Mouse (Mus musculus) limb, embryonic 14.5 days (tissue): Measurements from ENCODE around the gene Racgap1. TPM values are rescaled to one million over a fixed set of nuclear protein-coding genes. Genes with fewer than 3 reads are reported as not detected.
A peak's percentile ranks its signal among the peaks of the same experiment; 100 is the strongest.

Experiments used
- ATAC-seq: fragments of 200-750 bp; cut with Nextera tagmentation; 2 replicates; pipeline ENCODE4 v1.8.0; 2017; ENCODE audit warnings: low read depth, moderate number of reproducible peaks, moderate TSS enrichment; ENCODE audit not compliant: low FRiP score
- DNase-seq: peaks from one replicate; pipeline ENCODE4 v3.0.0-alpha.2; 2015; ENCODE audit warnings: low spot score
- H3K27ac ChIP-seq: fragments of 300-500 bp; sonication (generic); replicated peaks from 2 replicates; pipeline ENCODE4 v1.5.1; 2014; ENCODE audit warnings: low read depth, mild to moderate bottlenecking, low read length, moderate library complexity, mixed read lengths
- H3K27me3 ChIP-seq: fragments of 300-500 bp; sonication (generic); 2 replicates; pipeline ENCODE4 v1.6.1; 2014; ENCODE audit warnings: low read length, mixed read lengths; ENCODE audit not compliant: control insufficient read depth, insufficient read depth
- H3K36me3 ChIP-seq: fragments of 300-500 bp; sonication (generic); 2 replicates; pipeline ENCODE4 v1.6.1; 2014; ENCODE audit warnings: mild to moderate bottlenecking, low read length, moderate library complexity, mixed read lengths; ENCODE audit not compliant: control insufficient read depth, insufficient read depth
- H3K4me1 ChIP-seq: fragments of 300-500 bp; sonication (generic); 2 replicates; pipeline ENCODE4 v1.6.1; 2014; ENCODE audit warnings: antibody characterized with exemption, low read length, mixed read lengths; ENCODE audit not compliant: control insufficient read depth, insufficient read depth
- H3K4me2 ChIP-seq: fragments of 300-500 bp; sonication (generic); replicated peaks from 2 replicates; pipeline ENCODE4 v1.6.1; 2014; ENCODE audit warnings: low read depth, mild to moderate bottlenecking, low read length, moderate library complexity; ENCODE audit not compliant: severe bottlenecking
- H3K4me3 ChIP-seq: fragments of 300-500 bp; sonication (generic); replicated peaks from 2 replicates; pipeline ENCODE4 v1.5.1; 2014; ENCODE audit warnings: low read length
- H3K9ac ChIP-seq: fragments of 300-500 bp; sonication (generic); 2 replicates; pipeline ENCODE4 v1.6.1; 2014; ENCODE audit warnings: mild to moderate bottlenecking, low read depth, low read length, moderate library complexity; ENCODE audit not compliant: severe bottlenecking
- H3K9me3 ChIP-seq: fragments of 300-500 bp; sonication (generic); 2 replicates; pipeline ENCODE4 v1.6.1; 2016; ENCODE audit warnings: low read length; ENCODE audit not compliant: control insufficient read depth
- POLR2A ChIP-seq: fragments of 200-500 bp; IDR thresholded peaks from 2 replicates; pipeline ENCODE4 v1.8.0; 2012; ENCODE audit warnings: inconsistent platforms, mild to moderate bottlenecking, moderate library complexity, borderline replicate concordance; ENCODE audit not compliant: insufficient read depth, insufficient read length; ENCODE audit errors: extremely low read depth
- WGBS: fragments of 180-500 bp; shearing (Covaris S2); extraction: QIAGEN DNeasy Blood & Tissue Kit; methylation state at CpG from one replicate; pipeline ENCODE4 v1.1.7; 2014; 5-methylcytosine and 5-hydroxymethylcytosine counted together
- polyA plus RNA-seq, 2 experiments: library from polyadenylated mRNA; depleted of rRNA in 1 of 2; stranded (reverse) in 1 of 2; unstranded in 1 of 2; fragments of >200 nt; fragmentation: Nextera tagmentation in 1 of 2; extraction: Ambion mirVana in 1 of 2; gene quantifications; 2 replicates each; pipeline versions ENCODE4 v1.2.1 to v1.2.3; 2012 to 2014

The Racgap1 gene
- polyA plus RNA-seq, 2 experiments = 82.1 to 107 TPM

- TF ChIP-seq POLR2A = no peak
- WGBS = 85% methylated on average over 7 of the region's 7 CpGs
- Histone ChIP-seq H3K4me1 (no peaks in the 10 kb centered on the region), H3K27ac (no peak overlapping the region), H3K36me3 (peaks cover 90% of the 10 kb centered on the region), H3K4me3 (no peak overlapping the region), H3K27me3 (no peaks in the 10 kb centered on the region), H3K9ac (no peak overlapping the region), H3K9me3 (no peaks in the 10 kb centered on the region), H3K4me2 (no peak overlapping the region)
- DNase-seq = no peak
- no peak for ATAC-seq
Observed at GRCm38 (mm10) chr15:99634702-99635101, 16.8 kb downstream of the Racgap1 start.

DNA sequence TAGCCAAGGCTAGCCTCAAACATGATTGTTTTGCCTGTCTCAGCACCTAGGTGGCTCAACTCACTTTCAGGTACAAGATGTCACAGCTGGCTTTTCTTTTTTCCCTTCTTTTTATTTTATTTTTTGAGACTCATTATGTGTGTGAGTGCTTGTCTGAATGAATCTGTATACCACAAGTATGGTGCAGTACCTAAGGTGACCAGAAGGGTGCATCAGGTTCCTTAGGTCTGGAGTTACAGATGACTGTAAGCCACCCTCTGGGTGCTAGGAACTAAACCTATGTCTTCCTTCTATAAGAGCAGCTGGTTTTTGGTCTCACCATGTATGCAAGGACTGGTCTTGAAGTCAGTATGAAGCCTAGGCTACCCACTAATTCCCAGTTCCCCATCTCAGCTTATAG is 19.8 kb downstream of the Racgap1 start:
- DNase-seq (no peak), ATAC-seq (no peak)
- no peaks in the 10 kb centered on the region for H3K9me3 ChIP-seq
- no peak for TF ChIP-seq POLR2A
- no peak overlapping the region for H3K4me3 ChIP-seq
- no peak overlapping the region for H3K27ac ChIP-seq
- no peak overlapping the region for H3K4me2 ChIP-seq
- no peaks in the 10 kb centered on the region for H3K4me1 ChIP-seq
- no peaks in the 10 kb centered on the region for H3K27me3 ChIP-seq
- H3K9ac ChIP-seq = no peak overlapping the region
- H3K36me3 ChIP-seq = peaks cover 96% of the 10 kb centered on the region

- TF ChIP-seq POLR2A = no peak
- Histone ChIP-seq H3K27ac (no peak overlapping the region), H3K36me3 (peaks cover 69% of the 10 kb centered on the region), H3K4me1 (no peaks in the 10 kb centered on the region), H3K9me3 (no peaks in the 10 kb centered on the region), H3K4me2 (no peak overlapping the region), H3K9ac (no peak overlapping the region), H3K4me3 (no peak overlapping the region), H3K27me3 (no peaks in the 10 kb centered on the region)
- DNase-seq (no peak), ATAC-seq (no peak)
- 92% methylated on average over 11 of the region's 11 CpGs for WGBS
Observed at GRCm38 (mm10) chr15:99622063-99622462, 29.4 kb downstream of the Racgap1 start.

DNA sequence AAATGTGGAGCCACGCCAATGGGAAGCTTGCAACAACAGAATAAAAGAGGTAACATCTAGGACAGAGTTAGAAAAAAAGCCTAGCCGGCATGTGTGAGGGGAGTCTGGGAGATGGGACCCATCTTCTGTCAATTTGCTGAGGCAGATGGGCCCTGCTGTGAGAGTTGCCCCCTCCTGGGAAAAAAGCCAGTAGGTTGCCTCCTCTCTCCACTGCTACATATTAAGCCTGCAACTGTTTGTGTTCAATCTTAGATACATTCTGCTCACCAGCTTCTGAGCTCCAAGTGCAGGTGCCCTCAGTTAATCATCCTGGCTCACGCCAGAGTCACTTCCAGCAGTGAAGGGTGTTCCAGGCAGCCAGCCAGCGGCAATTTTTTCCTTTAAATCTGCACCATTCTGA is 31.6 kb downstream of the Racgap1 start:
- no peak overlapping the region for H3K4me3 ChIP-seq
- no peak for TF ChIP-seq POLR2A
- no peaks in the 10 kb centered on the region for H3K9me3 ChIP-seq
- H3K4me2 ChIP-seq = no peak overlapping the region
- H3K4me1 ChIP-seq = peaks cover 2% of the 10 kb centered on the region; the same call in 1 of the 2 replicates
- DNase-seq (no peak), ATAC-seq (no peak)
- H3K27me3 ChIP-seq = no peaks in the 10 kb centered on the region
- H3K36me3 ChIP-seq = peaks cover 46% of the 10 kb centered on the region
- no peak overlapping the region for H3K9ac ChIP-seq
- no peak overlapping the region for H3K27ac ChIP-seq
- 73% methylated on average over 4 of the region's 4 CpGs for WGBS

DNA sequence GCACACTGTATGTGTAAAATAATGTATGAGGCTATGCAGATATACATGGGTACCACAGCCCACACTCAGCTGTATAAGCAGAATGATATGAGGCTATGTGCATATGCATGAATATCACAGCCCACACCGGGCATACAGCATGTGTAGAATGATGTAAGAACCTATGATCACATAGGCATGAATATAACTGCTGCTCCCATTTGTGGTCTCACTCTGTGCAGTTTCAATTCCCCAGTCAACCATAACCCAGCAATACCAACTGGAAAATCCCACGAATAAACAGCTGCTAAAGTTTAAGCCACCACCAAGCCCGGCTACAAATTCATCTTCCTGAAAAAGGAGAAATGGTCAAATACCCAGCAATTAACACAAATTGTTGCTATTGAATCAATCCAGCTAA is 32.9 kb downstream of the Racgap1 start:
- H3K27ac ChIP-seq = no peak overlapping the region
- DNase-seq (no peak), ATAC-seq (no peak)
- TF ChIP-seq POLR2A = no peak
- no peaks in the 10 kb centered on the region; the same call in 1 of the 2 replicates for H3K27me3 ChIP-seq
- H3K4me1 ChIP-seq = peaks cover 6% of the 10 kb centered on the region; the same call in 1 of the 2 replicates
- H3K36me3 ChIP-seq = peaks cover 36% of the 10 kb centered on the region
- H3K4me3 ChIP-seq = no peak overlapping the region
- WGBS = 71% methylated on average over 3 of the region's 3 CpGs
- H3K9ac ChIP-seq = no peak overlapping the region
- no peak overlapping the region for H3K4me2 ChIP-seq
- no peaks in the 10 kb centered on the region for H3K9me3 ChIP-seq

DNA sequence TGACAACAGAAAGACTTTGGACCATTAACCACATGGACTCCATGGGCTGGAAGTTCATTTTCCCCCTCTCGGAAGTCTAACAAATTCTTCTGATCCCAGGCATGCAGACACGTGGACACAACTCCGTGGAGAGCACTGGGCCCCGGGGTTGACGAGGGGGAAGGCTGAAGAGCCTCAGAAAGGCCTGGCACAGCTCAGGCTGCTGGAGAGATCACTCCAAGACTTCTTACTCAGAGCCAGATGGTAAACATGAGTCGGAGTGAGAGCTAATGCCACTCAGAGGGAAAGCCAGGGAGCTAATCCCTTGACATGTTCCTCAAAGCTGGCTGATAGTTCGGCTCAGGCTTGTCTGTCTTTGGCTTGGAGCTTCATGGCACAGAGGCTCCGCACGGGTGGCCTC is 36.2 kb downstream of the Racgap1 start:
- Histone ChIP-seq H3K27ac (no peak overlapping the region; the same call in 1 of the 2 replicates), H3K36me3 (peaks cover 7% of the 10 kb centered on the region; the same call in 1 of the 2 replicates), H3K9ac (no peak overlapping the region), H3K27me3 (no peaks in the 10 kb centered on the region; the same call in 1 of the 2 replicates), H3K4me1 (peaks cover 6% of the 10 kb centered on the region; the same call in 1 of the 2 replicates), H3K4me3 (no peak overlapping the region), H3K4me2 (no peak overlapping the region), H3K9me3 (no peaks in the 10 kb centered on the region)
- WGBS = 32% methylated on average over 9 of the region's 9 CpGs
- no peak; the same call in 1 of the 2 replicates for ATAC-seq
- DNase-seq = peak; percentile 20
- TF ChIP-seq POLR2A = no peak
